Mouse (Mus musculus) ovary, postnatal 36 days (tissue): ENCODE data around the gene Fbxw2.
"Not testable (repeated sequence)": the region's sequence is repeated elsewhere in the genome, so short reads cannot be mapped to it uniquely, and the experiment has no call there.

Experiments used
- DNase-seq: peaks from one replicate; pipeline ENCODE4 v3.0.0; 2022; ENCODE audit warnings: low spot score, mixed read lengths

Gene Fbxw2

DNA sequence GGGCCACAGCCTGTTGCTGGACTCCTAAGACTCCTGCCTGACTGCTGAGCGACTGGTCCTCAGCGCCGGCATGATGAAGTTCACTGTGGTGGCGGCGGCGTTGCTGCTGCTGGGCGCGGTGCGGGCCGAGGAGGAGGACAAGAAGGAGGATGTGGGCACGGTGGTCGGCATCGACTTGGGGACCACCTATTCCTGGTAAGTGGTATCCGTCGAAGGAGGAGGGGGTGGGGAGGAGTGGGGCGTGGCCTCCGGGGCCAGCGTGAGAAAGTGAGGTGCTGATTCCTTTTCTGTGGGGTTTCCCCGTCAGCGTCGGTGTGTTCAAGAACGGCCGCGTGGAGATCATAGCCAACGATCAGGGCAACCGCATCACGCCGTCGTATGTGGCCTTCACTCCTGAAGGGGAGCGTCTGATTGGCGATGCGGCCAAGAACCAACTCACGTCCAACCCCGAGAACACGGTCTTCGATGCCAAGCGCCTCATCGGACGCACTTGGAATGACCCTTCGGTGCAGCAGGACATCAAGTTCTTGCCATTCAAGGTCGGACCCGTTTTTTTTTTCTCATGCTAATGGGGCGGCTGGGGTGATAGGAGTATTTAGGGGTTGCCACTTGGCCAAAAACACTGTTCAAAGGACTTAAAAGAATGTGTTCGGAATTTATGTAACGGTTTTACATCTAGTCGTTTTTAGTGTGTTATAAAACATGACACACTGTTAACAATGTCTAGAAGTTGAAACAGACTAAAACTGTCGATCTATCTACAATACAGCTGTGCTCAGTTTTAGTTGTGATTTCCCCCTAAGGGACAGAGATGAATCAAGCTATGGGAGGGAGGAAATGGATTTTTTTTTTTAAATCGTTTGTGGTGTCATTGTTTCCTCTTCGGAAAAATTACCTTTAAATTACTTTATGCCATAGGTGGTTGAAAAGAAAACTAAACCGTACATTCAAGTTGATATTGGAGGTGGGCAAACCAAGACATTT, 53.6 kb downstream of the Fbxw2 start:
- no peak for DNase-seq

DNA sequence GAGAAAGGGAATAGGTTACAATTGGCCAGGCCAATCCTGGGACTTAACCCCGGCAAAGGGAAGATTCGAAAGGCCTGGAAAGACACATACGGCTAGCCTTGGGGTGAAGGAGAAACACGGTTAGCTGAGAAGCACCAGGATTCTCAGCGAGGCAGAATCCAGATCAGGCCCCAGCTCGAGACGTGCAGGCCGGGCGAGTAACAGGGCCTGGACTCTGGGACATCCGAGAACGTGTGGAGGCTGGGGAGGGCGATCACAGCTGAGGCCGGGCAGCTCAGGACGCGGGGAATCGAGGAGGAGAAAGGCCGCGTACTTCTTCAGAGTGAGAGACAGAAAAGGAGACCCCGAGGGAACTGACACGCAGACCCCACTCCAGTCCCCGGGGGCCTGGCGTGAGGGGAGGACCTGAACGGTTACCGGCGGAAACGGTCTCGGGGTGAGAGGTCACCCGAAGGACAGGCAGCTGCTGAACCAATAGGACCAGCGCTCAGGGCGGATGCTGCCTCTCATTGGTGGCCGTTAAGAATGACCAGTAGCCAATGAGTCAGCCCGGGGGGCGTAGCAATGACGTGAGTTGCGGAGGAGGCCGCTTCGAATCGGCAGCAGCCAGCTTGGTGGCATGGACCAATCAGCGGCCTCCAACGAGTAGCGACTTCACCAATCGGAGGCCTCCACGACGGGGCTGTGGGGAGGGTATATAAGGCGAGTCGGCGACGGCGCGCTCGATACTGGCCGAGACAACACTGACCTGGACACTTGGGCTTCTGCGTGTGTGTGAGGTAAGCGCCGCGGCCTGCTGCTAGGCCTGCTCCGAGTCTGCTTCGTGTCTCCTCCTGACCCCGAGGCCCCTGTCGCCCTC, 54.5 kb downstream of the Fbxw2 start, which contains the start of gene Hspa5:
TSS of gene Hspa5 (plus strand) at position 603 of the 859 bp plus-strand sequence.
- DNase-seq, result peak; percentile 98

DNA sequence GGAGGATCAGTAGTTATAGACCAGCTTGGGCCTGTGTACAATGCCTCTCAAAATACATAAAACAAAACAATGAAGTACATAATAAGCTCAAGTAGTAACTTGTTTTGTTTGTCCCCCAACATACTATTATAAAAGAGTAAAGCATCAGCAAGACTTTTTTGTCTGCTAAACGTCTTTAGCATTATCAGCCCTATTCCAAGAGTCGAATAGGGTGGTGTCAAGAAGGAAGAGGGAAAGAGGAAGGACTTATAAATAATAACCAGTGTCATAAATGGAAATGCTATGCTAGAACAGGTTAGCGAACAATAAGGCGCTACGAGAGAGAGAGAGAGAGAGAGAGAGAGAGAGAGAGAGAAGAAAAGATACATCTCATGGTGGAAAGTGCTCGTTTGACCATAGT, 55.2 kb downstream of the Fbxw2 start:
- no peak for DNase-seq

DNA sequence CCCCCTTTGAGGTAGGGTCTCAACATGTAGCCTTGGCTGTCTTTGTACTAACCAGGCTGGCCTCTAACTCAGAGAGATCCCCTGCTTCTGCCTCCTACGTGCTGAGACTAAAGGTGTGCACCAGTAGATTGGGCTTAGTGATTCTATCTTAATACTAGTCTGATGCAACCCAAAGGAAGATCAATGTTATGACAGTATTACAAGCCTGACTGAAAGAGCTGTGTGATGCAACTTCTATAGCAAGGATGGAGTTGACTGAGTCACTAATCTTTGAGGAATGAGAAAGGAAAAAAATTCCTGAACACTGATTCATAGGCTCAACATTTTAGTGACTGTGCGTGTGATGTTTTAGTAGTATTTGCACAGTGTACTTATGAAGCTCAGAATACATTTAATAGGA, 56.1 kb downstream of the Fbxw2 start:
- no peak for DNase-seq

DNA sequence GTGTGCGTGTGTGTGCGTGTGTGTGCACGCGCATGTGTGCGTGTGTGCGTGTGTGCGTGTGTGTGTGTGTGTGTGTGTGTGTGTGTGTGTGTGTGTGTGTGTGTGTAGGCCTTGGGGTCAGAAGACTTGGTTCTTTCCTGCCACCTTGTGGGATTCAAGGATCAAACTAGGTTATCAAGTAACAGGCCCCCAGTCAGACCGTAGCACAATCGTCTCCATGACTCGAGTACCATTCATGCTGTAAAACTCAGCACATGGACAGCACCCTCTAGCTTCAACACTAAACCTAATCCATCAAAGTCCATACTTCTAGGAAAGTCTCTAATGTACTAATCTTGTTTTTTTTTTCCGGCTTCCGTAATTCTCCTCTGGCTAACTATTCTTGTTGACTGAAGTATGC, 61.3 kb downstream of the Fbxw2 start:
- DNase-seq, result no peak

DNA sequence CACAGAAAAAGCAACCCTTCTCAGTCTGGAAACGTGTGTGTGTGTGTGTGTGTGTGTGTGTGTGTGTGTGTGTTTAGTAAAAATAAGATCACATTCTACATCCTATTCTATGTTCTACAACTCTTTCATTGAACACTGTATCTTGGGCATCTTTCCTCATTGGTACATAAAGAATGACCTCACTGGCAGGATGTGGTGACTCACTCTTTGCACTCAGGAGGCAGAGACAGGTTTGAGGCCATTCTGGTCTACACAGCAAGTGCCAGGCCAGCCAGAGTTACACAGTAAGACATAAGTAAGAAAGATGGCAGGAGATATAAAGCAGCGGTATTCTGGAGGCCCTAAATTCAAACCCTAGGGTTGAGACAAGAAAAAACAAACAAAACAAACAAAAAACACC, 63.2 kb downstream of the Fbxw2 start:
- DNase-seq, result no peak

DNA sequence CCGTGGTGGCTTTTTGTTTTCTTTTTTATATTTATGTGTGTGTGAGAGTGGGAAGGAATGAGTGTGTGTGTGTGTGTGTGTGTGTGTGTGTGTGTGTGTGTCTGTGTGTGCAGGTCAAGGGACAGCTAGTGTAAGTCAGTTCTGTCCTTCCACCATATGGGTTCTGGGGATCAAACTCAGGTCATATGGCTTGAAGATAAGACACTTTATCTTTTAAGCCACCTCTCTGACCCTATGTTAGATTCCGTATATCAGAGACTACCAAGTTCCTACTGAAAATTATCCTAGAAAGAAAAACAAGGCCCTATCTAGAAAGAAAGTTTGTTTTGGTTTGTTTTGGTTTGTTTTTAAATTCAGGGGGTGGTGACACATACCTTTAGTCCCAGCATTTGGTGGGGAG, 63.9 kb downstream of the Fbxw2 start:
- DNase-seq, result no peak

DNA sequence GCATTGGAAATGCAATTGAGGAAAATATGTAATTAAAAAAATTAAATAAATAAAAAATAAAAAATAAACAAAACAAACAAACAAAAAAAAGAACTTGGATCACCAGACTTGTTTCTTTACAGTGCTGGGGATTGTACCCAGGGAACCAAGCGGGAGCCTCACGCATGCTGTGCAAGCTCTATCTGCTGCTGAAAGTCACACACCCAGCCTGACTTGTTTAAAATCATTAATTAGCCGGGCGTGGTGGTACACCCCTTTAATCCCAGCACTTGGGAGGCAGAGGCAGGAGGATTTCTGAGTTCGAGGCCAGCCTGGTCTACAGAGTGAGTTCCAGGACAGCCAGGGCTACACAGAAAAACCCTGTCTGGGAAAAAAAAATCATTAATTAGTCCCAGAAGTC, 64.8 kb downstream of the Fbxw2 start:
- not testable (repeated sequence) for DNase-seq

DNA sequence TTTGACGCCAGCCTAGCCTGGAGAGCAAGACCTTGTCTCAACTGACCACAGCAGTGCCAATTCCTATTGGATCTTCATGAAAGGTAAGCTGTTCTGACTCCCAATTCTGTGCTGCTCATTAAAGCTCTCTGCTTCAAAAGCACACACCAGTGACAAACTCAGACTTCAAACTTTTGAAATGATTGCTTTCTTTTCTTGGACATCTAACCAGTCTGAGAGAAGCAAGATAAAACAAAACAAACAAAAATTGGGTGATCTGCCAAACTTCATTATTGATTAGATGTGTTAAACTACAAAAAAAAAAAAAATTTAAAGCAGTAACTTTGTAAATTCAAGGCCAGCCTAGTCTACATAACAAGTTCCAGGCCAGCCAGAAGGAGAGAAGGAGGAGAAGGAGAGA, 68.8 kb downstream of the Fbxw2 start:
- DNase-seq, result no peak

DNA sequence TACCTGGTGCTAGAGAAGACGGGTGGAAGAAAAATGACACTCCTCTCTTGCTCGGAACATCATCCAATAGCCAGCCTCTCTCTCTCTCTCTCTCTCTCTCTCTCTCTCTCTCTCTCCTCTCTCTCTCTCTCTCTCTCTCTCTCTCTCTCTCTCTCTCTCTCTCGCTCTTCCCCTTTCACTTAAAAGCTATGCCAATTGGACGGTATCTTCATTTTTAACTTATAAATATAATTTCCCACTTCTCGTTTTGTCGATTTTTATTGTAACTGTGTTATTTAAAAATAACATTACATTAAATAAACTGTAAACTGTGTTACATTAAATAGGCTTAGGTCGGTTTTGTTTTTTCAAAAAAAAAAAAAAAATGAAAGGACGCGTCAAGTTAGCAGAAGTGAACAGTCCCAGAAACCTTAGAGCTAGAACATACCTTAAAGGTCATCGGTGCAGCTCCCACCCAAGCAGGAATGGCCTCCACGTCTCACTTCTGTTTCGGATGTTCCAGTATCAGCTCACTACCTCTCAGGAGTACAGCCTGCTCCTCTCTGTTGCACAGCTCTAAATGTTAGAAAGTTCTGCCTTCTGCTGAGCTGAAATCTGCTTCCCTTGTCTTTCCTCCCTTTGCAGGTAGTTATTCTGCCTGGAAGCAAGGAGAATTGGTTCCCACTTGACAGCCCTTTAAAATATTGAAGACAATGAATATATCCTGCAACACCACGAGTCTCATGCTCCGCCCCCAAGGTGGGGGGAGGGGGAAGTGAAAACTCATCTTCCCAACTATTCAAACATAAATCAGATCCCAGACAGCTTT, 71.4 kb downstream of the Fbxw2 start, which contains the start of gene Gapvd1:
TSS of gene Gapvd1 (minus strand) at position 682 of the 808 bp plus-strand sequence.
- no peak for DNase-seq
